Mouse (Mus musculus) ovary, postnatal 10 days (tissue): ENCODE data around the gene Rtraf.
"Not testable (repeated sequence)": the region's sequence is repeated elsewhere in the genome, so short reads cannot be mapped to it uniquely, and the experiment has no call there.

Experiments
- DNase-seq: peaks from one replicate; pipeline ENCODE4 v3.0.0; 2022; ENCODE audit warnings: low spot score

Rtraf gene

GRCm38 (mm10) chr14:19823321-19824142 is at the start of gene Rtraf:
Gene Rtraf (minus strand): TSS chr14:19823824.
- peak; percentile 91 for DNase-seq

DNA sequence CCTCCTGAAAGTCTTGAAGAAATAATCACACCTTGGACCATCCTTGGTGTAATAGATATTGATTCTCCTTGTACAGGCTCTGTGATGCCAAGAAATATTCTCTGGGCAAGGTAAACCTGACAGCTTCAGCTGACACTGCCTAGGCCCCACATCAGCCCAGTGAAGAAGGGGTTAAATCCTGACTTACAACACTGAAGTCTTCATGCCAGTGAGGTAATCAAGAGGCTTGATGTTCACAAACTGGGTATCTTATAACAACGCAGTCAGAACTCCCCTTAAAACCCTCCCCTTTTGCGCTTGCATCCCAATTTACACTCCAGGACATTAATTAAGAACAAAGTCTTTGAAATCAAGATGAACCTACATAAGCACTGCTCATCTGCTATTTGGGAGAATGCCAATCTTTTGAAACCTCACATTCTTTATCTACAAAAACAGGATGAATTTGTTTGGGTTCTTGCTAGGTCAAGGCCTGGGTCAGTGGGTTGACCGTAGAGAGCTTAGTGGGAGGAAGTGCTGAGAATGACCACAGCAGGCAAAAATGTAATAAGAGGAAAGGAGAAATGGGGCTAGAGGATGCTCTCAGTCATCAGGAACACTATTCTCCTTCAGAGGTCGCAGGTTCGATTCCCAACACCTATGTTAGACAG is 43.8 kb upstream of the Rtraf start:
- no peak for DNase-seq

GRCm38 (mm10) chr14:19865121-19865520 is 41.5 kb upstream of the Rtraf start:
- DNase-seq: not testable (repeated sequence)

GRCm38 (mm10) chr14:19861311-19862080 is 37.9 kb upstream of the Rtraf start:
- no peak for DNase-seq

- no peak for DNase-seq
These were observed 36.7 kb upstream of the Rtraf start for GRCm38 (mm10) chr14:19860281-19860680.

DNA sequence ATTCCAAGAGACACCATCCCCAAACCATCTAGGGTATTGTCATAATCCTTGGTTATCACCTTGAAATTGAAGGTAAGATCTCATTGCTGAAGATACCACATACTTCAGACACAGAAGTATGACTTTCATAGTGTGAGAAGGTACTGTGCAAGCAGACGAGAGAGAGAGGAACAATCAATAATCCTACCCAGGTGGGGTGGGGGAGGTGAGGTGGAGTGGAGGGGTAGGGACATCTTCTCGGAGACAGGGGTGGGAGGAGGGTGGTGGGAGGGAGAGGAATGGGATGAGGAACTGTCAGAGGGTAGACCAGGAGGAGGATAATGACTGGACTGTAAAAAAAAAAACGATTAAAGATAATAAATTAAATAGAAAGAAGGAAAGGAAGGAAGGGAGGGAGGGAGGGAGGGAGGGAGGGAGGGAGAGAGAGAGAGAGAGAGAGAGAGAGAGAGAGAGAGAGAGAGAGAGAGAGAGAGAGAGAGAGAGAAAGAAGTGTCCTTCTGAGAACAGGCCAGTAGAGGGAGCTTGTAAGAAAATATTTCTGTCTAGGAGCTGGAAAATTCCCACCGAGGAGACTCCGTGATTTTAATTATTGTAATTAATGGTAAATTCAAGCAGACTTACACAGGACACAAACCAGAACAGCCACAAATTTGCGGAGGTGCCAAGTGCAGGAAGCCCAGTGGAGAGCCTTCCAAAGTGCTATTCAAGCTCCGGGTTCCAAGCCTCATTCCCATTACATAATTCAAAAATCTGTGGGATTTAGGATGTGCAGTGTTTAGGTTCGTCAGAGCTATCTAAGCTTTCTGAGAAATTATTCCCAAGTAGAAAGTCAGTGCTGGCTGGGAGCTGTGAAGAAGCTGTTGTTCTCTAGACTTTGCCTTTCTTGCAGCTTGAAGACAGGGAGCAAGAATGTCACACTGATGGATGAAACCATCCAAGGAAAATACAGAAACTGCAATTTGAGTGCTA is 35.5 kb upstream of the Rtraf start:
- DNase-seq: no peak

DNA sequence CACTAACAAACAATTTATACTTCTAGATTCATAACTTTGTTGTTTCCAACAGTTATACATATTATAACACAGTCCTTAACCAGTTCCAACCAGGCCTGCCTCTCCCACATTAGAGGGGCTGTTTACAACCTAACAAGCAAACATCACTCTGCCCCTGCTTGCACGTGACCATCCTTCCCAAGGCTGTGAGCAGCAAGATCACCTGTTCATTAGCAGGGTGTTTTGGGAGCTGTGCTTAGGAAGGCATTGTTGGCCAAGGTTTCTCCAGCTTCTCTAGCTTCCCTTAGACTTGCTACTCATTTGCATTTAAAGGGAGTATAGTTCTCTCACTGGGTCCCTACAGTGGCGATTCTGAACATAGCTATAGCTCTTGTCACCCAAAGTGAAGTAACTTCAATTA is 34.7 kb upstream of the Rtraf start:
- DNase-seq: no peak

DNA sequence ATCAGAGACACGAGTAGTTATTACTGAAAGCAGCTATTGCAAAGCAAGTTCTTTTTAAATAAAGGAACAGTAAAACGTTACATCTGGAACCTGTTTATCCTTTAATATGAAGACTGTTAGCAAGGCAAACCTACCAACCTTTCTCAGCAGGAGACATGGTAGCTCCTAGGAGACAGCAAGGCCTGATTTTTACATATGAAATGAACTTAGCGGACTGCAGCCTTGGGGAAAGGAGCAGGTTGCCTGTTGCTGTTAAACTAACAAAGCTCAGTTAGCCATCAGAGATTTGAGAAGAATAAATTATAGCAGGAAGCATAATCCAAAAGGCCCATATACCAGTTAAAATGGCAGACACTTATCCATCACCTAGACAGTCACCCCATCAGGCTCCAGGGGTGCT is 29.8 kb upstream of the Rtraf start:
- DNase-seq: no peak

- DNase-seq: peak; percentile 27
These were observed 16.1 kb upstream of the Rtraf start for GRCm38 (mm10) chr14:19839600-19840332.

DNA sequence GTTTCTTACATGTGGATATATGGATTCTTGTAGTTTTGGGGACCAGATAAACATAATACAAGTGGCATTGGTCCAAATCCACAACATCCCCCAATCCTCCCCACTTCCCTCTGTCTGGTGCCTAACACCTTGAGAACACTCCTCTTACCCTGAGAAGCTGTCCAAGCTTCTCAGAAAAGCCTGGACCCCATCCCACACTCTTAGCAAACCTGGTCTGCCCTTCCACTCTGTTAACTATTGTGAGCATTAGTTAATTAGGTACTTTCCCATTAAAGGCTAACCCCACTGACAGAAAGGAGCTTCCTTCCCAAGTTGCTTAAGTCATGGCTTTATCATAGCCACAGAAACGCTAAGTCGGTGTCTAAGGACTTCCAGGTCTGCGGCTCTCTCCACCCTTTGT is 12.7 kb upstream of the Rtraf start:
- no peak for DNase-seq

GRCm38 (mm10) chr14:19825481-19825880 is 1.9 kb upstream of the Rtraf start:
- DNase-seq: no peak

DNA sequence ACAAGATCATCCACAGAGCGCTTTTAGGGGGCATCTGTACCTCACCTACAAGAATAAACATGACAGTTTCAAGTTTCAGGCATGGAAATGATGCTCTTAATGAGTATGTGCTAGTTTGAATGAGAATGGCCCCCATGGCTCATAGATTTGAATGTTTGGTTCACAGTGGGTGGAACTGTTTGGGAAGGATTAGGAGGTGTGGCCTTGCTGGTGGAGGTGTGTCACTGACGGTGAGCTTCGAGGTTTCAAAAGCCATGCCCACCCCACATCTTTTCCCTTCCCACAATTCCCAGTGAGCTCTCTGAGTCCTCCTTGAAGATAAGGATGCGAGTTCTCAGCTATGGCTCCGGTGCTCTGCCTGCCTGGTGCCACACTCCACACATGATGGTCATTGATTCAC is 1.9 kb downstream of the Rtraf start:
- DNase-seq: no peak

DNA sequence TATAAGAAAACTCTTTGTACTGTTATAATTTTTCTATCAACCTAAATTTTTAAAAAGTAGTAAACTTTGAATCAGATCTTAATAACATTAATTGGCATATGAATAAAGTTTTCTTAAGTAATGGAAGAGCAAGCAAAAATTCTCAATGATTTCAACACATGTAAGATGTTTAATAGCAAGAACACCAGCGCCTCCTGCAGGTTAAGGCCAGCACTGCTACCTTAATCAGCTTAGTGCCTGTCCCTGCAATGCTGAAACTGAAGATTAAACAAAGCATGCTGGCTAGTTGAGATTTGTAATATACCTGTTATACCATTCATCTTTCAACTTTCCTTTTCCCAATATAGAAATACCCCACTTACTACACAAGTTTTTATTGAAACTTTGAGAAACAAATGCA is 5.7 kb downstream of the Rtraf start:
- DNase-seq: peak; percentile 69

DNA sequence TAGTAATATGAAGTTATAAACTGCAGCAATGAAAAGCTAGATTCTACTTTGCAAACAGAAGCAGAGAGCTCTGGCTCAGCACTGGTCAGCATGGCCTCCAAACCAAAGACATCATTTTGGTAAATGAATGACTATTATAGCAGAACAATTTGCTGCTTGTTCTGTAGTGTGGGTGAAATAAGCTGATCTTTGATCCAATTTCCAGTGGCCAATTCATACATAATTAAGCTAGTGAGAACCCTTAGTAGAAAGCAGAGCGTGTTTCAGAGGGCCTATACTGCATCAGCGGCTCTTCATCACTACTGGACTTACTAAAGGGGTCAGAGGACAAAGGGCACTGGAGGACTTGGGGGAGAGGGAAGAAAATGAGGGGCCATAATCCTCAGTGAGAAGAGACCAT is 10.6 kb downstream of the Rtraf start:
- no peak for DNase-seq

GRCm38 (mm10) chr14:19809934-19810333 is 13.7 kb downstream of the Rtraf start:
- no peak for DNase-seq

GRCm38 (mm10) chr14:19807858-19808257 is 15.8 kb downstream of the Rtraf start:
- DNase-seq: no peak

- no peak for DNase-seq
These were observed 16.3 kb downstream of the Rtraf start for GRCm38 (mm10) chr14:19807339-19807738.

DNA sequence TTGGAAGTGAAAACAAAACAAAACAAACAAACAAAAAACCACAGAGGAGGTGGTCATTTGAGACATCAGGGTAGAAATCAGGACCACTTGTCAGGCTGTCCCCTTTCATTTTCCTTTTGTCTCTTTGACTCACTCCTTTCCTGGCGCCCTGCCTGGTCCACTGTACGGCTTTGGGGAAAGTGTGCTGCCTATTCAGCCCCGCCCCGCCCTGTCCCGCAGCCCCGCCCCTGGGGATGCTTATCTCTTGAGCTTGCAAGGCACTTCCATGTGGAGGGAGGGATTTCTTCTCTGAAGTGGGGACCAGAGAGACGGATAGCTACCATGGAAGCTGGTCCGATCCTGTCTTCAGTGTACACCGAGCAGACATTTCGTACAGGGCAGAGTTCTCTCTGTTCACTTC is 20.0 kb downstream of the Rtraf start:
- no peak for DNase-seq

DNA sequence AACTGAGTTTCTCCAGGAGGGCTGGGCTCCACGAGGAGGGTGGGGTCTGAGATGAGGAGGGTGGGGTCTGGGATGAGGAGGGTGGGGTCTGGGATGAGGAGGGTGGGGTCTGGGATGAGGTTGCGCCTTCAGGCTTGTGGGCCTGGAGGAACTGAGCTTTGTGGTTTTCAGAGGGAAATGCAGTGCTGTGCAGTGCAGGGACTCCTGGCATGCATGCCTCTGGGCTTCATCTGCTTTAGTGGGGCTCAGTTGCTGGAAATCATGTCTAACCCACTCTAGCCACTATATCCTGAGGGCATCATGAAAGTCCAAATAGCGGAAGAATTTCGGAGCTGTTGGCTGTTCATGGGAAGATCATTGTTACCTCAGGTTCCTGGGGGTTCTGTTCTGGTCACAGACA is 20.4 kb downstream of the Rtraf start:
- DNase-seq: no peak

DNA sequence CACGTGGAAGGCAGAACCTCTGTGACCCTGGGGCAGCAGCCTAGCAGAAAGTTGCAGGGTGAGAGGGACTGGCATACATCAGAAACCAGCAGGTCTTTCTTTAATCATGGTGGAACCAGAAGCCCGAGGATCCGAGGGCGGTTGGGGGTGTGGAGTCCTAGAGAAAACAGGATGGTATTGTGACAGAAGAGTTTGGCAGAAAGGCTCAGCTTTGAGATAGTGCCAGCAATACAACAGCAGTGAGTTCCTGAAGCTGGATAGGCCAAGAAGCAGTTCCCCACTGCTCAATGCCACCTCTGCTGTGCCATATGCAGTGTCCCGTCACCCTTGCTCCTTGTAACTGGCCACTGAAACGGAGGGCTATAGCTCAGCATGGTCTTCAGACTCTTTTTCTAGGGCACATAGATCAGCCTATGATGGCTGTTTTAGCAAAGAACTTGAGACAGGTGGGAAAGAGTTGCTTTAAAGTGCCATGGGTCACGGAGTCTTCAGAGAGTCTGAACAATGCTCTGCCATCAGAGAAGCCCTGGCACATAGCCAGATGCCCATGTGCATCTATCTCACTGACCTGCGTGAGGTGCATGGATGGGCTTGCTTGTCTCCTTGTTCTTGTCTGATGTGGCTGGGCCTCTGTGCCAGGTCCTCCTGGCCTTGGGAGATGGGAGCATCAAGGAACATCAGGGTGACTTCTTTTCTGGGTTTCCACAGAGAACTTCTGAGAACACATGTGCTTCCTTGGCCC is 22.0 kb downstream of the Rtraf start:
- no peak for DNase-seq
